Mouse (Mus musculus) hindbrain, embryonic 11.5 days (tissue): ENCODE measurements around the gene Tox2. TPM values are rescaled to one million over a fixed set of nuclear protein-coding genes. Genes with fewer than 3 reads are reported as not detected.

ENCODE experiments used
- ATAC-seq: fragments of 200-750 bp; cut with Nextera tagmentation; 2 replicates; pipeline ENCODE4 v1.8.0; 2017; ENCODE audit warnings: mild to moderate bottlenecking, moderate TSS enrichment, moderate library complexity; ENCODE audit not compliant: low FRiP score
- DNase-seq: peaks from one replicate; pipeline ENCODE4 v3.0.0-alpha.2; 2015; ENCODE audit warnings: low spot score
- H3K27ac ChIP-seq: fragments of 300-500 bp; sonication (generic); 2 replicates; pipeline ENCODE4 v1.5.1; 2014; ENCODE audit warnings: mild to moderate bottlenecking, low read depth, low read length
- H3K27me3 ChIP-seq: fragments of 300-500 bp; sonication (generic); 2 replicates; pipeline ENCODE4 v1.6.1; 2014; ENCODE audit warnings: mild to moderate bottlenecking, low read length, moderate library complexity, mixed read lengths; ENCODE audit not compliant: control insufficient read depth, insufficient read depth
- H3K36me3 ChIP-seq: fragments of 300-500 bp; sonication (generic); 2 replicates; pipeline ENCODE4 v1.6.1; 2014; ENCODE audit warnings: mild to moderate bottlenecking, low read length, moderate library complexity, mixed read lengths; ENCODE audit not compliant: control insufficient read depth, insufficient read depth
- H3K4me1 ChIP-seq: fragments of 300-500 bp; sonication (generic); replicated peaks from 2 replicates; pipeline ENCODE4 v1.6.1; 2014; ENCODE audit warnings: low read length, mixed read lengths; ENCODE audit not compliant: control insufficient read depth, insufficient read depth
- H3K4me2 ChIP-seq: fragments of 300-500 bp; sonication (generic); replicated peaks from 2 replicates; pipeline ENCODE4 v1.6.1; 2014; ENCODE audit warnings: mild to moderate bottlenecking, low read depth, low read length
- H3K4me3 ChIP-seq: fragments of 300-500 bp; sonication (generic); 2 replicates; pipeline ENCODE4 v1.5.1; 2014; ENCODE audit warnings: low read depth, low read length
- H3K9ac ChIP-seq: fragments of 300-500 bp; sonication (generic); 2 replicates; pipeline ENCODE4 v1.6.1; 2014; ENCODE audit warnings: low read depth, low read length
- H3K9me3 ChIP-seq: fragments of 300-500 bp; sonication (generic); 2 replicates; pipeline ENCODE4 v1.6.1; 2016; ENCODE audit warnings: low read length; ENCODE audit not compliant: control insufficient read depth
- WGBS: fragments of 180-500 bp; shearing (Covaris S2); extraction: QIAGEN DNeasy Blood & Tissue Kit; methylation state at CpG from one replicate; pipeline ENCODE4 v1.1.7; 2014; 5-methylcytosine and 5-hydroxymethylcytosine counted together
- polyA plus RNA-seq: library from polyadenylated mRNA; unstranded; fragments of >200 nt; fragmentation: Nextera tagmentation; extraction: Ambion mirVana; gene quantifications from 2 replicates; pipeline ENCODE4 v1.2.1, GENCODE M21; 2014

The Tox2 gene
- polyA plus RNA-seq, 1 experiment from 2014 or later: 17.5 TPM

GRCm38 (mm10) chr2:163213085-163213484 is 10.2 kb downstream of the Tox2 start:
- Histone ChIP-seq H3K9me3 (no peaks in the 10 kb centered on the region), H3K4me1 (no peaks in the 10 kb centered on the region), H3K9ac (no peak overlapping the region), H3K4me3 (no peak overlapping the region), H3K27ac (no peak overlapping the region), H3K36me3 (no peaks in the 10 kb centered on the region), H3K27me3 (no peaks in the 10 kb centered on the region; the same call in 1 of the 2 replicates), H3K4me2 (no peak overlapping the region)
- DNase-seq (no peak), ATAC-seq (no peak)
- WGBS: 53% methylated on average over 3 of the region's 3 CpGs

GRCm38 (mm10) chr2:163218095-163218494 is 15.2 kb downstream of the Tox2 start:
- WGBS: 81% methylated on average over 3 of the region's 3 CpGs
- DNase-seq (no peak), ATAC-seq (no peak)
- Histone ChIP-seq H3K36me3 (no peaks in the 10 kb centered on the region), H3K27me3 (no peaks in the 10 kb centered on the region), H3K4me2 (no peak overlapping the region), H3K9ac (no peak overlapping the region), H3K27ac (no peak overlapping the region), H3K9me3 (no peaks in the 10 kb centered on the region), H3K4me1 (no peaks in the 10 kb centered on the region), H3K4me3 (no peak overlapping the region)

- Histone ChIP-seq H3K36me3 (no peaks in the 10 kb centered on the region), H3K27ac (no peak overlapping the region), H3K9me3 (no peaks in the 10 kb centered on the region), H3K4me2 (no peak overlapping the region), H3K27me3 (no peaks in the 10 kb centered on the region), H3K4me1 (no peaks in the 10 kb centered on the region), H3K9ac (no peak overlapping the region), H3K4me3 (no peak overlapping the region)
- no peak for DNase-seq
- 82% methylated on average over 7 of the region's 7 CpGs for WGBS
- ATAC-seq: no peak
Measured at GRCm38 (mm10) chr2:163218571-163218970, 15.6 kb downstream of the Tox2 start.

GRCm38 (mm10) chr2:163219447-163219846 is 16.5 kb downstream of the Tox2 start:
- H3K4me3 ChIP-seq: no peak overlapping the region
- no peaks in the 10 kb centered on the region for H3K4me1 ChIP-seq
- no peak overlapping the region for H3K4me2 ChIP-seq
- 62% methylated on average over 5 of the region's 5 CpGs for WGBS
- no peaks in the 10 kb centered on the region for H3K27me3 ChIP-seq
- H3K36me3 ChIP-seq: no peaks in the 10 kb centered on the region
- no peak overlapping the region for H3K27ac ChIP-seq
- ATAC-seq: no peak
- DNase-seq: no peak
- H3K9ac ChIP-seq: no peak overlapping the region
- no peaks in the 10 kb centered on the region for H3K9me3 ChIP-seq

GRCm38 (mm10) chr2:163220706-163221105 is 17.8 kb downstream of the Tox2 start:
- Histone ChIP-seq H3K27ac (no peak overlapping the region), H3K36me3 (no peaks in the 10 kb centered on the region), H3K4me3 (no peak overlapping the region), H3K4me2 (no peak overlapping the region), H3K4me1 (no peaks in the 10 kb centered on the region), H3K9ac (no peak overlapping the region), H3K27me3 (no peaks in the 10 kb centered on the region), H3K9me3 (no peaks in the 10 kb centered on the region)
- WGBS: 92% methylated on average over 11 of the region's 11 CpGs
- DNase-seq: no peak
- no peak for ATAC-seq

GRCm38 (mm10) chr2:163225302-163225701 is 22.4 kb downstream of the Tox2 start:
- Histone ChIP-seq H3K4me3 (no peak overlapping the region), H3K9ac (no peak overlapping the region), H3K4me2 (no peak overlapping the region), H3K9me3 (no peaks in the 10 kb centered on the region), H3K4me1 (no peaks in the 10 kb centered on the region), H3K36me3 (no peaks in the 10 kb centered on the region), H3K27ac (no peak overlapping the region), H3K27me3 (no peaks in the 10 kb centered on the region)
- WGBS: 85% methylated on average over 15 of the region's 15 CpGs
- no peak for ATAC-seq
- DNase-seq: no peak

GRCm38 (mm10) chr2:163229050-163229449 is 26.1 kb downstream of the Tox2 start:
- H3K9ac ChIP-seq: no peak overlapping the region
- H3K9me3 ChIP-seq: no peaks in the 10 kb centered on the region
- no peaks in the 10 kb centered on the region for H3K27me3 ChIP-seq
- no peak overlapping the region for H3K4me3 ChIP-seq
- DNase-seq: no peak
- H3K36me3 ChIP-seq: no peaks in the 10 kb centered on the region
- no peak for ATAC-seq
- H3K27ac ChIP-seq: no peak overlapping the region
- H3K4me1 ChIP-seq: no peaks in the 10 kb centered on the region
- H3K4me2 ChIP-seq: no peak overlapping the region
- WGBS: 88% methylated on average over 9 of the region's 9 CpGs

- ATAC-seq (no peak), DNase-seq (no peak)
- Histone ChIP-seq H3K27me3 (no peaks in the 10 kb centered on the region), H3K4me2 (no peak overlapping the region), H3K9ac (no peak overlapping the region), H3K27ac (no peak overlapping the region), H3K4me1 (no peaks in the 10 kb centered on the region), H3K9me3 (no peaks in the 10 kb centered on the region), H3K36me3 (no peaks in the 10 kb centered on the region), H3K4me3 (no peak overlapping the region)
- 72% methylated on average over 13 of the region's 13 CpGs for WGBS
Measured at GRCm38 (mm10) chr2:163231781-163232534, 29.0 kb downstream of the Tox2 start.

- WGBS: 83% methylated on average over 9 of the region's 9 CpGs
- no peak overlapping the region for H3K4me2 ChIP-seq
Measured at GRCm38 (mm10) chr2:163233666-163234065, 30.7 kb downstream of the Tox2 start.

More at GRCm38 (mm10) chr2:163233666-163234065, 30.7 kb downstream of the Tox2 start:
- DNase-seq (no peak), ATAC-seq (no peak)
- Histone ChIP-seq H3K27ac (no peak overlapping the region), H3K4me3 (no peak overlapping the region), H3K9me3 (no peaks in the 10 kb centered on the region), H3K4me1 (no peaks in the 10 kb centered on the region; the same call in 1 of the 2 replicates), H3K9ac (no peak overlapping the region), H3K36me3 (no peaks in the 10 kb centered on the region), H3K27me3 (no peaks in the 10 kb centered on the region)
